Mouse (Mus musculus) stomach, postnatal 0 days (tissue): ENCODE results near the gene Rbm12b1. TPM values are rescaled to one million over a fixed set of nuclear protein-coding genes. Genes with fewer than 3 reads are reported as not detected.
A peak's percentile ranks its signal among the peaks of the same experiment; 100 is the strongest.
"Not testable (repeated sequence)": the region's sequence is repeated elsewhere in the genome, so short reads cannot be mapped to it uniquely, and the experiment has no call there.

Experiments
- ATAC-seq: fragments of 200-750 bp; cut with Nextera tagmentation; 2 replicates; pipeline ENCODE4 v1.8.0; 2017; ENCODE audit not compliant: low FRiP score, low TSS enrichment
- DNase-seq: peaks from one replicate; pipeline ENCODE4 v3.0.0-alpha.2; 2016; ENCODE audit warnings: low spot score
- H3K27ac ChIP-seq: fragments of 300-500 bp; sonication (generic); replicated peaks from 2 replicates; pipeline ENCODE4 v1.5.1; 2014; ENCODE audit warnings: mild to moderate bottlenecking, control low read depth
- H3K27me3 ChIP-seq: fragments of 300-500 bp; sonication (generic); 2 replicates; pipeline ENCODE4 v1.6.1; 2014; ENCODE audit warnings: low read length; ENCODE audit not compliant: control insufficient read depth, insufficient read depth
- H3K36me3 ChIP-seq: fragments of 300-500 bp; sonication (generic); 2 replicates; pipeline ENCODE4 v1.6.1; 2014; ENCODE audit warnings: low read length, mixed read lengths; ENCODE audit not compliant: control insufficient read depth, insufficient read depth
- H3K4me1 ChIP-seq: fragments of 300-500 bp; sonication (generic); replicated peaks from 2 replicates; pipeline ENCODE4 v1.6.1; 2014; ENCODE audit warnings: antibody characterized with exemption; ENCODE audit not compliant: control insufficient read depth, insufficient read depth
- H3K4me2 ChIP-seq: fragments of 300-500 bp; sonication (generic); replicated peaks from 2 replicates; pipeline ENCODE4 v1.6.1; 2014; ENCODE audit warnings: low read depth, mild to moderate bottlenecking, control low read depth, moderate library complexity
- H3K4me3 ChIP-seq: fragments of 300-500 bp; sonication (generic); 2 replicates; pipeline ENCODE4 v1.5.1; 2014; ENCODE audit warnings: low read depth, low read length, control low read depth
- H3K9ac ChIP-seq: fragments of 300-500 bp; sonication (generic); 2 replicates; pipeline ENCODE4 v1.6.1; 2014; ENCODE audit warnings: mild to moderate bottlenecking, low read length, control low read depth, mixed read lengths
- H3K9me3 ChIP-seq: fragments of 300-500 bp; sonication (generic); 2 replicates; pipeline ENCODE4 v1.6.1; 2016; ENCODE audit warnings: low read length; ENCODE audit not compliant: control insufficient read depth
- CTCF ChIP-seq: IDR thresholded peaks from 2 replicates; pipeline ENCODE4 v1.5.1; 2016; ENCODE audit warnings: antibody characterized with exemption, low read depth, mild to moderate bottlenecking, moderate library complexity
- EP300 ChIP-seq: optimal IDR thresholded peaks from 2 replicates; pipeline ENCODE3; 2016; ENCODE audit warnings: antibody characterized with exemption
- WGBS: fragments of 180-500 bp; shearing (Covaris S2); extraction: QIAGEN DNeasy Blood & Tissue Kit; methylation state at CpG from one replicate; pipeline ENCODE4 v1.1.7; 2014; 5-methylcytosine and 5-hydroxymethylcytosine counted together
- polyA plus RNA-seq: library from polyadenylated mRNA; unstranded; fragments of >200 nt; fragmentation: Nextera tagmentation; extraction: Ambion mirVana; gene quantifications from 2 replicates; pipeline ENCODE4 v1.2.1, GENCODE M21; 2015

Rbm12b1 gene
- 2.3 and 2.4 TPM in 2 replicates for polyA plus RNA-seq

DNA sequence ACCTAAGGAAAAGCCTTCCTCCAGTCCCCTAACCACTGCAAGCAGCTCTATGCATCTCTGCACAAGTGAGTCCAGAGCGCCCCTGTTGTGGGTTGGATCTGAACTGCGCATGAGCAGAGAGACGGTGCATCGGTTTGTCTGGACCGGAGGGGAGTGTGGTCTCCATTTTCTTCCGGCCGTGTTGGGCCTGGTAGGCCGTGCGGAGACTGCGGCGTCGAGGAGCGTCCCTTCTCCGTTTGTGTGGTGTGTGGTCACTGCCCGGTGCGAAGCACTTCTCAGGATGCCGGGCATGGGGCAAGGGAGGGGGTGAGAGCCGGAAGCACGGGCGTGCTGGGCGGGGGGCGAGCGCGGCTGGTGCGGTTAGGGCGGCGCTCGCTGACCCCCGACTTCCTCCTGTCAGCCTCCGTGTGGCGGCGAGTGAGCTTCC is at the start of gene Rbm12b1:
Rbm12b1 (plus strand) TSS at position 124 of the 427 bp plus-strand sequence.
- peak; percentile 14; the same call in 1 of the 2 replicates for TF ChIP-seq CTCF
- ATAC-seq: peak; percentile 98
- H3K9ac ChIP-seq: 0 out of 2 replicates have a peak within 1 kb of the TSS, but pooled peaks have one; percentile 41
- H3K27me3 ChIP-seq, H3K4me1 ChIP-seq, H3K36me3 ChIP-seq, H3K9me3 ChIP-seq: not testable (repeated sequence)
- H3K4me3 ChIP-seq: peak within 1 kb of the TSS; percentile 38
- peak within 1 kb of the TSS; percentile 52 for H3K4me2 ChIP-seq
- H3K27ac ChIP-seq: peak within 1 kb of the TSS; percentile 49
- 10% methylated on average over 17 of the region's 32 CpGs for WGBS
- peak; percentile 73 for DNase-seq

- not testable (repeated sequence) for DNase-seq, H3K9ac ChIP-seq, H3K27me3 ChIP-seq, H3K9me3 ChIP-seq, H3K27ac ChIP-seq, H3K4me1 ChIP-seq, H3K36me3 ChIP-seq
- peak overlapping the region; percentile 27 for H3K4me3 ChIP-seq
- 10% methylated on average over 20 of the region's 40 CpGs for WGBS
- H3K4me2 ChIP-seq: peak overlapping the region; percentile 43
- ATAC-seq: peak; percentile 88
These were observed 563 bp downstream of the Rbm12b1 start for GRCm38 (mm10) chr4:12140592-12141062.

DNA sequence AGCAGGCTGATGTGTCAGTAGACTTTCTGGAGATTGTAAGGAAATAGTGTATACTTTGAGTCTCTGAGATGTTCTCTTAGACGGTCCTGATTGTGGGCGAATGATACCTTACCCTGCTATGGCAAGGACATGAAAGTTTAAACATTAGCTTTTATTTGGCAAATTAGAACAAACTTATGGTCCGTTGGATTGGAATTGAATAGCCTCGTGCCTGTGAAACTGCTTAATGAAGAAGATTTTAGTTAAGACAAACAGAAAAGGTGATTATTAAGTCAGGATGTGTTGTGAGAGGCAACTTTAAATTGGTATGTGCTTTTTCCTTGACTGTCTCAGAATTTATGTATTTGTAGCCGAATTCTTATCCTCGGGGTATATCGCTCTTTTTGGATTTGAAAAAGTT is 1.5 kb downstream of the Rbm12b1 start:
- not testable (repeated sequence) for H3K4me1 ChIP-seq, H3K9me3 ChIP-seq, H3K36me3 ChIP-seq, H3K4me3 ChIP-seq, H3K9ac ChIP-seq, ATAC-seq, DNase-seq, H3K27me3 ChIP-seq, H3K4me2 ChIP-seq, H3K27ac ChIP-seq
- 90% methylated on average over 7 of the region's 7 CpGs for WGBS

GRCm38 (mm10) chr4:12147660-12148059 is 7.6 kb downstream of the Rbm12b1 start:
- Histone ChIP-seq H3K9me3 (no peaks in the 10 kb centered on the region), H3K27me3 (no peaks in the 10 kb centered on the region), H3K4me2 (no peak overlapping the region), H3K27ac (no peak overlapping the region), H3K4me1 (no peaks in the 10 kb centered on the region), H3K4me3 (no peak overlapping the region), H3K9ac (no peak overlapping the region), H3K36me3 (no peaks in the 10 kb centered on the region; the same call in 1 of the 2 replicates)
- no peak for ATAC-seq
- TF ChIP-seq CTCF: no peak
- TF ChIP-seq EP300: no peak
- no peak for DNase-seq

- DNase-seq: peak; percentile 13
These were observed 30.9 kb downstream of the Rbm12b1 start for GRCm38 (mm10) chr4:12170986-12171317.

DNA sequence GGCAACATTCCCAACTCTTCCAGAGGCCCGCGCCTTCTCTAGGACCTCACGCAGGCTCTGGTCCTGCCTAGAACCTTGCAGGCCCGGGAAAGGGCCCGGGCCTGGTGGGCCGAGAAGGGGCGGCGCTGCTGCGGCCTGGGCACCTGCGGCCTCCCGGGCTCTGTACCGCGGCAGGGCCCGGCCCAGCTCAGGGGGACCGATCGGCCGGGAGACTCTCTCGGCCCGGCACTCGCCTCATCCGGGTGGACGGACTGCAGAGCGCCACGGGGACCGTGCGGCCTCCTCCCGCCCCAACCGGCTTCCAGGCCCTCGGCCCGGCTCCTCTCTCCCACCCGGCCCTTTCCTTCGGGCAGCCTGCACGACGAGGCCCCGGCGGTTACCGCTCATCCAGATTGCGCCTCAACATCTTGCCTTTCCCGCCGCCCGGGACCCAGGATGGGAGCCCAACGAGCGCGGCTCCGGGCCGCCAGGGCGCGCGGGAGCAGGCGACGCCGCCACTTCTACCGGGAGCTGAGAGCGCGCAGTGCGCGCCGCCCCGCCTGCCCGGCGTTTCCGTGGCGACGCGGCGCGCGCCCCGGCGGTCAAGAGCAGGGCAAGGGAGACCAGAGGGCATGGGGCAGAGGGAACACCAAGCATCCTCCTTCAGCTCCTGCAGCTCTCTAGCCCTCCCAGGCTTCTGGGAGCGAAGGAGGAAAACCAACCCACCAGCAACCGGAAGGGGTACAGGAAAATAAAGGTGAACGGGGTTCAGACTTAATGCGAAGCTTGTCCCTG is 31.4 kb downstream of the Rbm12b1 start, which contains the start of gene Fam92a:
Fam92a (minus strand) TSS at position 698 of the 774 bp plus-strand sequence.
- Histone ChIP-seq H3K27ac (peak within 1 kb of the TSS; percentile 94), H3K36me3 (peaks cover 3% of the 10 kb centered on the region; the same call in 1 of the 2 replicates), H3K4me3 (peak within 1 kb of the TSS; percentile 84), H3K9me3 (no peaks in the 10 kb centered on the region), H3K4me2 (peak within 1 kb of the TSS; percentile 79), H3K9ac (peak within 1 kb of the TSS; percentile 97), H3K27me3 (no peaks in the 10 kb centered on the region), H3K4me1 (0 out of 2 replicates have a peak, but pooled peaks cover 3% of the 10 kb centered on the region)
- no peak for TF ChIP-seq EP300
- no peak; the same call in 1 of the 2 replicates for TF ChIP-seq CTCF
- peak; percentile 77 for DNase-seq
- under 1% methylated on average over 60 of the region's 74 CpGs for WGBS
- peak; percentile 90 for ATAC-seq

More at GRCm38 (mm10) chr4:12170986-12171317, 30.9 kb downstream of the Rbm12b1 start:
- 0 out of 2 replicates have a peak, but pooled peaks cover 3% of the 10 kb centered on the region for H3K4me1 ChIP-seq
- H3K4me2 ChIP-seq: peak overlapping the region; percentile 79
- no peak for TF ChIP-seq EP300
- TF ChIP-seq CTCF: no peak
- no peak for ATAC-seq
- peak overlapping the region; percentile 94 for H3K27ac ChIP-seq
- peak overlapping the region; percentile 97 for H3K9ac ChIP-seq
- peak overlapping the region; percentile 84 for H3K4me3 ChIP-seq
- no peaks in the 10 kb centered on the region for H3K27me3 ChIP-seq
- peaks cover 3% of the 10 kb centered on the region; the same call in 1 of the 2 replicates for H3K36me3 ChIP-seq
- 9% methylated on average over 9 of the region's 9 CpGs for WGBS
- H3K9me3 ChIP-seq: no peaks in the 10 kb centered on the region
